Mouse (Mus musculus): ENCODE data around the gene Phactr2. TPM values are rescaled to one million over a fixed set of nuclear protein-coding genes. Genes with fewer than 3 reads are reported as not detected.

The Phactr2 gene
- total and polyA plus RNA-seq, 3 experiments: 0.08 to 0.49 (median 0.31) TPM

DNA sequence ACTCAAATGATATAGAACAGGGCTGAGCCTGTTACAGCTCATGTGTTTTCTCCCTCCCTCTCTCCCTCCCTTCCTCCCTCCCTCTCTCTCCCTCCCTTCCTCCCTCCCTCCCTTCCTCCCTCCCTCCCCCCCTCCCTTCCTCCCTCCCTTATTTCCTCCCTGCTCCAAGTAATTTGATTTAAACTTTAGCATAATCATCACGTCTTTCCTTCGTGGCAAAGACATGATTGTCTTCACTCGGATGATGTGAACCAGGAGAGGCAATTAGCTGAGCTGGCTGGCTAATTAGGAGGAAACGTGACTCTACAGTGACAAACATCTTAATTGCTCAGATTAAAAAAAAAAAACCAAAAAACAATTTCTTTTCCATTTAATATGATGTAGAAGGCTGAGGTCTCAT, 55.0 kb downstream of the Phactr2 start:
- TF ChIP-seq ELF1 (IDR thresholded peaks at IDR 0.05; ENCODE audit: low read depth, low read length): no peak
- TF ChIP-seq MAX (IDR thresholded peaks at IDR 0.05; ENCODE audit: low read length): no peak
- TF ChIP-seq SMC3 (IDR thresholded peaks at IDR 0.05; ENCODE audit: low read depth, low read length): no peak
- no peak for TF ChIP-seq POLR2AphosphoS2 (IDR thresholded peaks at IDR 0.05; ENCODE audit: low read depth, low read length)
- TF ChIP-seq TCF12 (IDR thresholded peaks at IDR 0.05; ENCODE audit: low read depth, low read length): no peak
- TF ChIP-seq MYC (IDR thresholded peaks at IDR 0.05; ENCODE audit: low read depth, low read length): no peak
- TF ChIP-seq USF1 (IDR thresholded peaks at IDR 0.05; ENCODE audit: low read depth, low read length): no peak
- no peak for TF ChIP-seq SIN3A (IDR thresholded peaks at IDR 0.05; ENCODE audit: low read length)
- no peak for TF ChIP-seq GABPA (IDR thresholded peaks at IDR 0.05; ENCODE audit: insufficient replicate concordance, low read depth, low read length)
- no peak overlapping the region for H3K4me3 ChIP-seq (replicated peaks in 1 of 3; ENCODE audit: low read depth in 2 of 3, low read length in 2 of 3, poor library complexity in 1 of 3)
- in situ Hi-C loops (cut with MboI; ENCODE audit: low pct_ligation_motif_present, low pct_unique_long_range_greater_than_20kb, low sequenced_read_pairs): no loop called here
- H3K9me3 ChIP-seq (replicated peaks; ENCODE audit: low read length): no peaks in the 10 kb centered on the region
- no peak overlapping the region for H3K27ac ChIP-seq (ENCODE audit: insufficient read depth, low read depth)
- no peaks in the 10 kb centered on the region for H3K79me2 ChIP-seq (replicated peaks; ENCODE audit: control insufficient read depth, extremely low read depth, insufficient read depth, poor library complexity, severe bottlenecking)
- H3K27me3 ChIP-seq (replicated peaks): no peaks in the 10 kb centered on the region
- no peak for DNase-seq (ENCODE audit: extremely low read depth)
- peaks cover 0 to 2% of the 10 kb centered on the region in 2 experiments; a peak in 1 of 4 replicates for H3K4me1 ChIP-seq (ENCODE audit: control insufficient read depth in 1 of 2, insufficient read depth in 2 of 2)
- H3K4me2 ChIP-seq (ENCODE audit: insufficient read depth, low read depth, poor library complexity, severe bottlenecking): no peak overlapping the region
- dilution Hi-C loops (cut with MboI; ENCODE audit: extremely low pct_ligation_motif_present, extremely low pct_unique_long_range_greater_than_20kb, low sequenced_read_pairs): no loop called here
- H3K36me3 ChIP-seq (replicated peaks in 1 of 2; ENCODE audit: control insufficient read depth in 1 of 2, insufficient read depth in 1 of 2, low read length in 1 of 2): no peaks in the 10 kb centered on the region
- H3K9ac ChIP-seq (ENCODE audit: insufficient read depth, low read depth): no peak overlapping the region

DNA sequence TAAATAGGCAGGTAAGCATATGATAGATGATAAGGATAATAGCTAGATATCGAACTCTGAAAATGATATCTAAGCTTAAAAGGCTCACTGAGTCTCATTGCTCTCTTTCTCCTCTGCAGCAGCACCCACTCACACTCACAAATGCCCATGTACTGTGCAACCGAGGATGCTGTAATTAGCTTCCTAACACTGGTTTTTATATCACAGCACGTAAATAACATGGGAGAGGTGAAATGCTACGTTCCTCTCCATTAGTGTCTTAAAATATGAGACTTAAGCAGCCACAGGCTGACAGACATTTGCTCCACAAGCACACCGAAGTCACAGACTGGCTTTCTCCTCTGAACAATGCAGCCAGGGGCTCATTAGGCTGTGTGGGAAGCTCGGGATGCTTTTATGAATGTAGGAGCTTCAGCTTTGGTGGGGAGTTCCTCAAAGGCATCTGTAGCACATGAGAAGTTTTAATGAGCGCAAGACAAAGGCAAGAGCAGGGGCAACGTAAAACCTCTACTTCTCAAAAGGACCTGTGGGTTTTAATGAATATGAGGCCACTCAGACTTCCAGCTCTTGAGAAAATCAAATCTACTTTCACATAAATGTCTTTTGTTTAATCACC, 58.6 kb downstream of the Phactr2 start:
- TF ChIP-seq KAT2A (IDR thresholded peaks at IDR 0.05; ENCODE audit: insufficient replicate concordance, low read length) (no peak), USF1 (IDR thresholded peaks at IDR 0.05; ENCODE audit: low read depth, low read length) (no peak), MEF2A (IDR thresholded peaks at IDR 0.05; ENCODE audit: borderline replicate concordance, low read depth, low read length) (no peak), ZC3H11A (IDR thresholded peaks at IDR 0.05; ENCODE audit: low read depth, low read length) (no peak), USF2 (conservative IDR thresholded peaks at IDR 0.05; ENCODE audit: low read depth, low read length) (no peak), EP300 (IDR thresholded peaks at IDR 0.05; ENCODE audit: low read length) (no peak), ETS1 (conservative IDR thresholded peaks at IDR 0.05; ENCODE audit: low read depth, low read length) (no peak), MXI1 (IDR thresholded peaks at IDR 0.05; ENCODE audit: low read depth, low read length) (no peak), PAX5 (IDR thresholded peaks at IDR 0.05; ENCODE audit: low read length) (no peak), ZKSCAN1 (IDR thresholded peaks at IDR 0.05; ENCODE audit: borderline replicate concordance, low read depth, low read length) (no peak), CHD2 (IDR thresholded peaks at IDR 0.05; ENCODE audit: low read length) (no peak), CHD1 (IDR thresholded peaks at IDR 0.05; ENCODE audit: low read depth, low read length) (no peak), SMC3 (IDR thresholded peaks at IDR 0.05; ENCODE audit: low read depth, low read length) (no peak), SIN3A (IDR thresholded peaks at IDR 0.05; ENCODE audit: low read length) (no peak), HCFC1 (IDR thresholded peaks at IDR 0.05; ENCODE audit: low read depth, low read length) (no peak), ZNF384 (IDR thresholded peaks at IDR 0.05; ENCODE audit: low read depth, low read length) (no peak), E2F4 (IDR thresholded peaks at IDR 0.05; ENCODE audit: insufficient replicate concordance, low read depth, low read length) (no peak), TCF12 (IDR thresholded peaks at IDR 0.05; ENCODE audit: low read depth, low read length) (no peak), NRF1 (IDR thresholded peaks at IDR 0.05; ENCODE audit: low read depth, low read length) (no peak), CTCF (conservative IDR thresholded peaks at IDR 0.05 in 1 of 2, IDR thresholded peaks at IDR 0.05 in 1 of 2; ENCODE audit: low read depth in 2 of 2, low read length in 2 of 2) (no peak)
- Histone ChIP-seq H3K4me3 (replicated peaks in 1 of 3; ENCODE audit: low read depth in 2 of 3, low read length in 2 of 3, poor library complexity in 1 of 3) (no peak overlapping the region), H3K27me3 (replicated peaks) (no peaks in the 10 kb centered on the region), H3K9ac (ENCODE audit: insufficient read depth, low read depth) (no peak overlapping the region), H3K27ac (ENCODE audit: insufficient read depth, low read depth) (no peak overlapping the region), H3K4me2 (ENCODE audit: insufficient read depth, low read depth, poor library complexity, severe bottlenecking) (no peak overlapping the region), H3K79me2 (replicated peaks; ENCODE audit: control insufficient read depth, extremely low read depth, insufficient read depth, poor library complexity, severe bottlenecking) (no peaks in the 10 kb centered on the region), H3K9me3 (replicated peaks; ENCODE audit: low read length) (no peaks in the 10 kb centered on the region), H3K4me1 (ENCODE audit: control insufficient read depth in 1 of 2, insufficient read depth in 2 of 2) (no peaks in the 10 kb centered on the region), H3K36me3 (replicated peaks in 1 of 2; ENCODE audit: control insufficient read depth in 1 of 2, insufficient read depth in 1 of 2, low read length in 1 of 2) (no peaks in the 10 kb centered on the region)
- dilution Hi-C loops (cut with MboI; ENCODE audit: extremely low pct_ligation_motif_present, extremely low pct_unique_long_range_greater_than_20kb, low sequenced_read_pairs) (no loop called here), in situ Hi-C loops (cut with MboI; ENCODE audit: low pct_ligation_motif_present, low pct_unique_long_range_greater_than_20kb, low sequenced_read_pairs) (no loop called here)
- no peak for DNase-seq (ENCODE audit: extremely low read depth)
